Mouse (Mus musculus): ENCODE results near the gene Pdzd2.

Pdzd2 gene

GRCm38 (mm10) chr15:12667760-12668520 lies 71.8 kb downstream of the Pdzd2 start:
- DNase-seq (ENCODE audit: low spot score in 2 of 2) = no peak

DNA sequence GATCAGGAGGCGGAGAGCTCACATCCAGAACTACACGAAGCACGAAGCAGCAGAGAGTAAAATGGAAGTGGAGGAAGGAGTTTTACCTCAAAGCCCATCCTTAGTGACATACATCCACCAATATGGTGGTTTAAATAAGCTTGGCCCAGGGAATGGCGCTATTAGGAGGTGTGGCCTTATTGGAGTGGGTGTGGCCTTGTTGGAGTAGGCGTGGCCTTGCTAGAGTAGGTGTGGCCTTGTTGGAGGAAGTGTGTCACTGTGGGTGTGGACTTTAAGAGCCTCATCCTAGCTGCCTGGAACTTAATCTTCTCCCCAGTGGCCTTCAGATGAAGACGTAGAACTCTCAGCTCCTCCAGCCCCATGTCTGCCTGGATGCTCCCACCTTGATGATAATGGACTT lies 73.8 kb downstream of the Pdzd2 start:
- DNase-seq (ENCODE audit: low spot score in 2 of 2) = no peak

DNA sequence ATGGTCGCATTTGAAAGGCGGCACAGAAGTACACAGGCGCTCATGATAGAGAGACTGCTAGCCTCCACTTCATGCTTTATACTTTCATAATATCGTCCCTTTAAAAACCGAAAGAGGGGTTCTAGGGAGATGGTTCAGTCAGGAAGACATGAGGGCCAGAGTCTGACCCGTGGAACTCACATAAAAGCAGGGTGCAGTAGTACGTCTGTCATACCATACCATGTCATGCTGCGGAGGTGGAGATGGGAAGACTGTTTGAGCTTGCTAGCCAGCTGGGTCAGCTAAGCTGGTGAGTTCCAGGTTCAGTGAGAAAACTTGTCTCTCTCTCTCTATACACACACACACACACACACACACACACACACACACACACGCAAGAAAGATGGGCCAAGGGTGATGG lies 76.4 kb downstream of the Pdzd2 start:
- DNase-seq (ENCODE audit: low spot score in 2 of 2) = no peak

DNA sequence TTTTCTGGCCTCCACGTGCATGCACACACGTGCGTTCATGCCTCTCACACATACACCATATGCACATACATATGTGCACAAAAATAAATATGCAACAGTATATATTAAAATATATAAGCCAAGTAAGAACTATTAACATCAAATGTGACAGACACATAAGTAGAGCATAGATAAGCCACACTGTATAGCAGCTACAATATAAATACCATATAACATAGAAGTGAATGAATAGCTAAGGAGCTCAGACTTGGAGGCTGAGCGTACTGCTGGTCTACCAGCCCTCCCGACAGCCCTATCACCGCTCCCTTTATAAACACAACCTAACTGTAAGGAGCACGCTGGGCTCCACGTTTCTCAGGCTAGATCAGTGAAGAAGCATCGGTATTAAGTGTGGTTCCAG lies 79.4 kb downstream of the Pdzd2 start:
- DNase-seq (ENCODE audit: low spot score in 2 of 2) = no peak

DNA sequence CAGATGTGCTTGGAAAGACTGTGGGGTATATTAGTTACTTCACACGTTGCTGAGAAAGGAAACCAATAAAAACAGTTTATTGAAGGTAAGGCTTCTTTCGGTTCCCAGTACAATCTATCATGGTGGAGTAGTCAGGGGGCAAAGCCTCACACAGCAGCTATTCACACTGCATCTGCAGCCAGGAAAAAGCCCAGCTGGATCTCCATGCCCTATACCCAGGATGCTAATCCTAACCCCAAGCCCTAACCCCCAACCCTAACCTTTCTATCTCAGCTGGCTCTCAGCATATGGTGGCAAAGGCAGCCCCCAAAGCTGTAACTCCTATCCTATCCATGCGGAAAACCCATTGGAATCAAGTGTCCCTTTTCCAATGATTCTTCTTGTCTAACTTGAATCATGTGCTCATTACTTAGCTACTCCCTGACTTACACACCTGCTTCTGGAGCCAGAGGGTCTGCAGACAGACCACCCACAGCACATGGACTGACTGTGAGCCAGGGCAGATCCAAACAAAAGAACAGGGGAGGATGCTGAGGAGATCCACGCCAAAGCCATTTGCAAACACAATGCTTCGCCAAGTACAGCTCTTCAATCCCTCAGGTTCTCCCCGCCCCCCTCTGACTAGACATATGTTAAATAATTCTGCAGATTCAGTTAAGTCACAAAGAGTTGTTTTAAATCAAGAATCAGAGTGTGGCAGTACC lies 83.6 kb downstream of the Pdzd2 start:
- DNase-seq (ENCODE audit: low spot score in 2 of 2) = no peak

GRCm38 (mm10) chr15:12655316-12655715 lies 84.4 kb downstream of the Pdzd2 start:
- DNase-seq (ENCODE audit: low spot score in 2 of 2) = no peak

DNA sequence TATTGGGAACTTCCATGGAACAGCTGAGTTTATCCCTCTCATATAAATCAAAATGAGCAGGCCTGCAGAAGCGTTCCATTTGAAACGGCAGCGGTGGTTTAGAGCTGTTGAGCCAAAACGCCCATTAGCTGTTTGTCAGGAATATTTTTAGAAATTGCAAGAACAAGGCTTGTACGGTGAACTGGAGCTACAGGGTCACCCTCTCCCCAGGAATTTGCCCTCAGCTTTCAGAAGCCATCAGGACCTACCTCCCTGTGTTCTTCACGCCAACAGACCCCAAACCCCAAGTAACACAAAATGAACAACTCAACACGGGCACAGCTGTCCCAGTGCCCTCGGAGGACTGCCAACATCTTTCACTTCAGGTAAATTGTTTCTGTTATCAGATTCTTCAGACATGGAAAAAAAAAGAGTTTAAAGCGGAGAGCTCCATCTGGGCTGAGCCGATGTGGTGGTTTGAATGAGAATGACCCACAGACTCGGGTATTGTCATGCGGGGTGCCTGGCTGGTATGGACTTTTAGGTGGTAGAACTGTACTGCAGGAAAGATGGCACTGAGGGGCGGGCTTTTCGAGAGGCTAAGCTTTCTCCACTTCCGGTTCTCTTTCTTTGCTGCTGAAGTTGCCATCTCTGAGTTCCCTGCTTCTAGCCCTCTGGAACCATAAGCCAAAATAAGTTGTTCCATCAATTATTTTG lies 87.2 kb downstream of the Pdzd2 start:
- no peak for DNase-seq (ENCODE audit: low spot score in 2 of 2)

- no peak for DNase-seq (ENCODE audit: low spot score in 2 of 2)
Observed at GRCm38 (mm10) chr15:12650236-12650635, 89.5 kb downstream of the Pdzd2 start.

- no peak for DNase-seq (ENCODE audit: low spot score in 2 of 2)
Observed at GRCm38 (mm10) chr15:12649674-12650073, 90.0 kb downstream of the Pdzd2 start.

DNA sequence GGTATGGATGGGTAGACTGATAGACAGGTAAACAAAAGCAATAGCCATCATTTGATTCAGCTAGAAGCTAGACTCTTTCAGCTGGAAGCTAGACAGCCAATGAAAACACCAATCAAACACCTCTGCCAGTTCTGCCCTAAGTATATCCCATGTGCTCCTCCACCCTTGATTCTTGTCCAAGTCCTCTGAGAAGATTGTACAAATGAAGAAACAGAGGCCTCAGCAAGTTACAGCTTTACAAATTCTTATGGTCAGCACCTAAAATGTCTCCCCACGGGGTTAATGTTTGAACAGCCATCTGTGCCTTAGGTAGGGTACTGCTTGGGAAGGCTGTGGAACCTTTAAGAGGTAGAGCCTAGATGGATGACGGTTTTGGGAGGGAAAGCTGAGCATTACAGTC lies 90.6 kb downstream of the Pdzd2 start:
- no peak for DNase-seq (ENCODE audit: low spot score in 2 of 2)

- DNase-seq (ENCODE audit: low spot score in 2 of 2) = no peak
Observed at GRCm38 (mm10) chr15:12640755-12641154, 99.0 kb downstream of the Pdzd2 start.

- DNase-seq (ENCODE audit: low spot score in 2 of 2) = no peak
Observed at GRCm38 (mm10) chr15:12639776-12640175, 99.9 kb downstream of the Pdzd2 start.

- DNase-seq (ENCODE audit: low spot score in 2 of 2) = no peak
Observed at GRCm38 (mm10) chr15:12639181-12639580, 100.5 kb downstream of the Pdzd2 start.

DNA sequence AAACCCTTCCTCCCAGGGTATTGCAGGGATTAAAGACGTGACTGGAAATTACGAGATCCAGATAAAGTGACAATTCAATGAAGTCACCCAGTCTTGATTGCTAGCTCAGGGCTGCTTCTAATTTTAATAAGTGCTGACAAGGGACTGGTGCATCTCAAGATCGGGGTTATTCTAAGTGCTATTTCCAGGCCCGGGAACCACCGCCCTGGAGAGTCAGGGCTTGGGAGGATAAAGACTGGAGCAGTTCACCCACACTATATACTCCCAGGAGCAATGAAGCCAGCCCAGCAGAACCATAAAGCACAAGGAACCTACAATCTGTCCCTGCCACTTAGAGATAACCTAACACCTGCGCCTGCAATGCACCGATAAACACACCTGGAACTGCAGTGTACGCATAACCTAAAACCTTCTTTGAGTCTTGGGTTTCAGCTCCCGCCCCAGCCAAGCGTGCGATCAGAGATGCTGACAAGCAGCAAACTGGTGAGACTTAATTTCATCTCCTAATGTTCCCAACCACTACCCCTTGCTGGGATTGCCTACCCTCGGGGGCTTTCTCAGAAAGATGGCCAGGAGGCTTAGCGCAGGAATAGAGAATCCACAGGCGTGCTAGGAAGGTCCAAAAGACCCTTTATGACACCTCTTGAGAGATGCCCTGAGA lies 101.2 kb downstream of the Pdzd2 start:
- DNase-seq (ENCODE audit: low spot score in 2 of 2) = no peak

DNA sequence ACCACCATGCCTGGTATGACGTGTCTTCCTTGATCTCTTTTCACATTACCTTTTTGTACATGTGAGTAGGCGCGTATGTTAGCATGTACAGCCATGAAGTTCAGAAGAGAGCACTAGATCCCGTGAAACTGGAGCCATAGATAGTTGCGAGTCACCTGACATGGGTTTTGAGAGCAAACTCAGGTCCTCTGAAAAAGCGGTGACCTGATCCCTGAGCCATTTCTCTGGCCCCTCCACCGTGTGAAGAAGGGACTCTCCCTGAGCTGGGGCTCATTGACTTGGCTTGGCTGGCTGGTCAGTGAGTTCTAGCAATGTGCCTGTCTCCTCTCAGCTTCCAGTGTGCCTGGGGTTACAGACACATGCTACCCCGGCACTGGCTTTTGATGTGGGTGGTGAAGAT lies 102.2 kb downstream of the Pdzd2 start:
- DNase-seq (ENCODE audit: low spot score in 2 of 2) = no peak

DNA sequence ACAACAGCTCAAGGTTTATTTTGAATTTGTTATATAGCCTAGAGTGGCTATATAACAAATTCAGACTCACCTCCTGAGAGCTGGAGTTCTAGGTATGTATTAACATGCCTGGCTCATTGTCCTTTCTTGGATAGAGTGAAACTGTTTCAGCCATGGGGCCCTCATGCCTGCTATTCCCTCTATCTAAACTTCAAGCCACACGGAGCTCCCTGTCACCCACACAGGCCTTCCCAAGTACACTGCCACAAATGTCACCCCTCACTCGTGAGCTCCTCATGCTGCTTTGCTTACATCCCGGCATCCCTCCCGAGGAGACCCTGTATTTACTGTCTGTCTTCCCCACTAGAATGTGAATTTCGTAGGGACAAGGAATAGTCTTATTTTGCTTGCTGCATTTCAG lies 103.3 kb downstream of the Pdzd2 start:
- DNase-seq (ENCODE audit: low spot score in 2 of 2) = no peak

GRCm38 (mm10) chr15:12634921-12635320 lies 104.8 kb downstream of the Pdzd2 start:
- no peak for DNase-seq (ENCODE audit: low spot score in 2 of 2)

- no peak for DNase-seq (ENCODE audit: low spot score in 2 of 2)
Observed at GRCm38 (mm10) chr15:12629164-12629563, 110.6 kb downstream of the Pdzd2 start.

GRCm38 (mm10) chr15:12628451-12628850 lies 111.3 kb downstream of the Pdzd2 start:
- no peak for DNase-seq (ENCODE audit: low spot score in 2 of 2)

DNA sequence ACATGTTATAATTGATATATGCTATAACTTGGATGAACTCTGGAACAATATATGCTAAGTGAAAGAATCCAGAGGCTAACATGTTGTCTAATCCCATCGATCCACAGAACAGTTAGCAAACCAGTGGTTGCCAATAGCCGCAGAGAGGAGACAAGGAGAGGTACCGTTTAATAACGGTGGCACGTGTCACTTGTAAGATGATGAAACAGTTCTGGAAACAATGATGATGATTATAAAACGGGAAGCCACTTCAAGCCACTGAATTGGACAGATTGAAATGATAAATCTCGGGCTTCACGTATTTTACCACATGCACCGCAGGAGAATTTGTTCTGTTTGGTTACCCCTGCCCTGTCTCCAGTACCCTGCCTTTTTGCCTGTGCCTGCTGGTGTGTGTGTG lies 112.8 kb downstream of the Pdzd2 start:
- DNase-seq (ENCODE audit: low spot score in 2 of 2) = no peak

- no peak for DNase-seq (ENCODE audit: low spot score in 2 of 2)
Observed at GRCm38 (mm10) chr15:12626166-12626565, 113.6 kb downstream of the Pdzd2 start.

GRCm38 (mm10) chr15:12625524-12625923 lies 114.2 kb downstream of the Pdzd2 start:
- DNase-seq (ENCODE audit: low spot score in 2 of 2) = no peak

Measured in thymus, postnatal 10 days (tissue).